Mouse (Mus musculus) heart, embryonic 11.5 days (tissue): ENCODE data around the gene Fxyd7. TPM values are rescaled to one million over a fixed set of nuclear protein-coding genes. Genes with fewer than 3 reads are reported as not detected.

ENCODE experiments used
- ATAC-seq: fragments of 200-750 bp; cut with Nextera tagmentation; replicated peaks from 2 replicates; pipeline ENCODE4 v1.8.0; 2017; ENCODE audit warnings: moderate library complexity; ENCODE audit not compliant: insufficient number of reproducible peaks, low FRiP score, low TSS enrichment
- H3K27ac ChIP-seq: fragments of 300-500 bp; sonication (generic); 2 replicates; pipeline ENCODE4 v1.5.1; 2014; ENCODE audit warnings: mild to moderate bottlenecking, low read depth, low read length
- H3K27me3 ChIP-seq: fragments of 300-500 bp; sonication (generic); 2 replicates; pipeline ENCODE4 v1.6.1; 2014; ENCODE audit warnings: mild to moderate bottlenecking, low read length, mixed read lengths; ENCODE audit not compliant: control insufficient read depth, insufficient read depth
- H3K36me3 ChIP-seq: fragments of 300-500 bp; sonication (generic); 2 replicates; pipeline ENCODE4 v1.6.1; 2014; ENCODE audit warnings: mild to moderate bottlenecking, low read length, moderate library complexity, mixed read lengths; ENCODE audit not compliant: control insufficient read depth, insufficient read depth
- H3K4me1 ChIP-seq: fragments of 300-500 bp; sonication (generic); 2 replicates; pipeline ENCODE4 v1.6.1; 2014; ENCODE audit warnings: low read length; ENCODE audit not compliant: control insufficient read depth, insufficient read depth
- H3K4me2 ChIP-seq: fragments of 300-500 bp; sonication (generic); 2 replicates; pipeline ENCODE4 v1.6.1; 2014; ENCODE audit warnings: mild to moderate bottlenecking, moderate library complexity
- H3K4me3 ChIP-seq: fragments of 300-500 bp; sonication (generic); 2 replicates; pipeline ENCODE4 v1.5.1; 2014; ENCODE audit warnings: low read depth, low read length
- H3K9ac ChIP-seq: fragments of 300-500 bp; sonication (generic); 2 replicates; pipeline ENCODE4 v1.6.1; 2014; ENCODE audit warnings: mild to moderate bottlenecking, low read depth, low read length, moderate library complexity
- H3K9me3 ChIP-seq: fragments of 300-500 bp; sonication (generic); replicated peaks from 2 replicates; pipeline ENCODE4 v1.6.1; 2016; ENCODE audit warnings: low read length; ENCODE audit not compliant: control insufficient read depth
- WGBS: fragments of 180-500 bp; shearing (Covaris S2); extraction: QIAGEN DNeasy Blood & Tissue Kit; methylation state at CpG from one replicate; pipeline ENCODE4 v1.1.7; 2014; ENCODE audit not compliant: insufficient replicate concordance; 5-methylcytosine and 5-hydroxymethylcytosine counted together
- microRNA-seq: library from miRNA; unstranded; fragments of <30 nt; microRNA quantifications from one replicate; pipeline ENCODE4, GENCODE M21; 2016; ENCODE audit warnings: borderline number of aligned reads
- polyA plus RNA-seq: library from polyadenylated mRNA; unstranded; fragments of >200 nt; fragmentation: Nextera tagmentation; extraction: Ambion mirVana; gene quantifications from 2 replicates; pipeline ENCODE4 v1.2.1, GENCODE M21; 2014

Fxyd7 gene
- polyA plus RNA-seq, 1 experiment from 2014 or later: 4.9 TPM

DNA sequence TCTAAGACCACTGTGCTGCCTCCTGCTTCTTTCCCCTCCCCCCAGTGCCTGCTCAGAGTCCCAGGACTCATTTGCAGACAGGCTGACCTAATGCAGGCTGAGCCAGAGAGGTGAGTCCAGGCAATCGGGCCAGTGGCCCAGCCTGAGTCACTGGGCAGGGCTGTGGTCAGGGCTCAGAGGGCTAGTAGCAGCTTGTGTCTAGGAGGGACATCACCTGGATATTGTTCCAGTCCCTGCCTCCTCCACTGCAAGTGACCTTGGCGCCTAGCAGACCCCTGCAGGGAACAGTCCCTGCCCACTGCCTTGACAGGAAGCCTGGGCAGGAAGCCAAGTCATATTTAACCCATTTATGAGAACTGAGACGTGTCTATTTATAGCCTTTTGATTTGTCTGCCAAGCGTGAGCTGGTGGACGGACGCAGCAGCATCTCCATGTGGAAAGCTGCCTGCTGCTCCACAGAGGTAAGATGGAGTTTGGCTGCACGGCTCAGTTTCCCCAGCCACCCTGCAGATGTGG, 50.7 kb downstream of the Fxyd7 start:
- Histone ChIP-seq H3K4me3 (no peak overlapping the region), H3K27ac (peak overlapping the region; percentile 64), H3K4me2 (peak overlapping the region; percentile 35), H3K4me1 (peaks cover 11% of the 10 kb centered on the region), H3K27me3 (no peaks in the 10 kb centered on the region), H3K9ac (peak overlapping the region; percentile 39; the same call in 1 of the 2 replicates), H3K36me3 (no peaks in the 10 kb centered on the region), H3K9me3 (0 out of 2 replicates have a peak, but pooled peaks cover 3% of the 10 kb centered on the region)
- WGBS: 16% methylated on average over 7 of the region's 7 CpGs
- peak; percentile 72 for ATAC-seq

DNA sequence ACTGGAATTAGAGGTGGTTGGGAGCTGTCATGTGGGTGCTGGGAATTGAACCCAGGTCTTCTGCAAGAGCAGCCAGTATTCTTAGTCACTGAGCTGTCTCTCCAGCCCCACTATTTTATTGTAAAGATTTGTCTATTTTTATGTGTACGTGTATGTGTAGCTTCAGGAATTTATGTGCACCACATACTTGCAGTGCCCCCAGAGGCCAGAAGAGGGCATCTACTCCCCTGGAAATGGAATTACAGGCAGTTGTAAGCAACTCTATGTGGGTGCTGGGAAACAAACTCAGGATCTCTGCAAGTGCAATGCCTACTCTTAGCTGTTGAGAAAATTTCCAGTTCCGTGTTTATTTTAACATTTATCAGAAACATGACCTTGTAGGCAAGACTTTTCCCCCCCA, 54.8 kb downstream of the Fxyd7 start:
- Histone ChIP-seq H3K27ac (no peak overlapping the region), H3K27me3 (no peaks in the 10 kb centered on the region), H3K4me3 (no peak overlapping the region), H3K36me3 (no peaks in the 10 kb centered on the region), H3K4me2 (no peak overlapping the region), H3K9me3 (0 out of 2 replicates have a peak, but pooled peaks cover 3% of the 10 kb centered on the region), H3K4me1 (peaks cover 15% of the 10 kb centered on the region), H3K9ac (no peak overlapping the region)
- no peak for ATAC-seq
- 86% methylated on average over 2 of the region's 2 CpGs for WGBS

- H3K9me3 ChIP-seq: 0 out of 2 replicates have a peak, but pooled peaks cover 3% of the 10 kb centered on the region
- no peaks in the 10 kb centered on the region for H3K27me3 ChIP-seq
- no peak overlapping the region for H3K27ac ChIP-seq
- no peak overlapping the region for H3K4me3 ChIP-seq
- H3K4me1 ChIP-seq: peaks cover 4% of the 10 kb centered on the region; the same call in 1 of the 2 replicates
- no peaks in the 10 kb centered on the region for H3K36me3 ChIP-seq
- H3K9ac ChIP-seq: no peak overlapping the region
- no peak for ATAC-seq
- H3K4me2 ChIP-seq: no peak overlapping the region
- WGBS: 78% methylated on average over 5 of the region's 5 CpGs
Measured at GRCm38 (mm10) chr7:30993986-30994385, 57.3 kb downstream of the Fxyd7 start.

Small RNAs within 50 kb of the gene (microRNA-seq; reads per million reads assigned to microRNA genes)
- not detected for gene Mir7050

Other genes with a start within 250 kb of the Fxyd7 start
- not detected in 2 replicates for gene Ffar2, start 227.7 kb downstream of the Fxyd7 start, polyA plus RNA-seq
- not detected in 2 replicates for gene Ffar3, start 195.3 kb downstream of the Fxyd7 start, polyA plus RNA-seq
- gene Ffar1, start 189.9 kb downstream of the Fxyd7 start, polyA plus RNA-seq: not detected in 2 replicates
- not detected in 2 replicates for gene Cd22, start 171.1 kb downstream of the Fxyd7 start, polyA plus RNA-seq
- gene Mag, start 136.6 kb downstream of the Fxyd7 start, polyA plus RNA-seq: 0.09 TPM in 1 of 2 replicates, not detected in the other
- gene Hamp2, start 126.8 kb downstream of the Fxyd7 start, polyA plus RNA-seq: not detected in 2 replicates
- not detected in 2 replicates for gene Hamp, start 107.4 kb downstream of the Fxyd7 start, polyA plus RNA-seq
- 18.8 and 19.6 TPM in 2 replicates for gene Usf2, start 94.7 kb downstream of the Fxyd7 start, polyA plus RNA-seq
- 11.6 and 14.4 TPM in 2 replicates for gene Lsr, start 78.0 kb downstream of the Fxyd7 start, polyA plus RNA-seq
- 0.72 and 0.89 TPM in 2 replicates for gene Fam187b, start 77.7 kb downstream of the Fxyd7 start, polyA plus RNA-seq
- 30.3 and 38.5 TPM in 2 replicates for gene Fxyd5, start 9.0 kb downstream of the Fxyd7 start, polyA plus RNA-seq
- gene Fxyd1, start 5.7 kb upstream of the Fxyd7 start, polyA plus RNA-seq: 566 and 581 TPM in 2 replicates
- gene Lgi4, start 7.9 kb upstream of the Fxyd7 start, polyA plus RNA-seq: 0.13 and 0.34 TPM in 2 replicates
- gene Fxyd3, start 25.2 kb upstream of the Fxyd7 start, polyA plus RNA-seq: 0.38 and 1.8 TPM in 2 replicates
- 2.7 and 3.3 TPM in 2 replicates for gene Hpn, start 63.8 kb upstream of the Fxyd7 start, polyA plus RNA-seq
- gene Scn1b, start 75.5 kb upstream of the Fxyd7 start, polyA plus RNA-seq: 3.0 TPM in 2 replicates
- gene Gramd1a, start 104.4 kb upstream of the Fxyd7 start, polyA plus RNA-seq: 49.0 and 55.9 TPM in 2 replicates
- not detected in 2 replicates for gene Scgb2b2, start 239.0 kb upstream of the Fxyd7 start, polyA plus RNA-seq
- gene Scgb1b2, start 240.4 kb upstream of the Fxyd7 start, polyA plus RNA-seq: not detected in 2 replicates